Mouse (Mus musculus): ENCODE measurements around the gene D430041D05Rik.

Gene D430041D05Rik

GRCm38 (mm10) chr2:104267049-104267448 lies 143.8 kb downstream of the D430041D05Rik start:
- DNase-seq (ENCODE audit: low spot score in 2 of 2), result no peak

- no peak for DNase-seq (ENCODE audit: low spot score in 2 of 2)
Observed at GRCm38 (mm10) chr2:104261741-104262067, 149.1 kb downstream of the D430041D05Rik start.

GRCm38 (mm10) chr2:104260920-104261740 lies 149.7 kb downstream of the D430041D05Rik start:
- no peak for DNase-seq (ENCODE audit: low spot score in 2 of 2)

- DNase-seq (ENCODE audit: low spot score in 2 of 2), result no peak
Observed at GRCm38 (mm10) chr2:104256585-104256984, 154.2 kb downstream of the D430041D05Rik start.

- no peak for DNase-seq (ENCODE audit: low spot score in 2 of 2)
Observed at GRCm38 (mm10) chr2:104254944-104255343, 155.9 kb downstream of the D430041D05Rik start.

GRCm38 (mm10) chr2:104253341-104253740 lies 157.5 kb downstream of the D430041D05Rik start:
- no peak for DNase-seq (ENCODE audit: low spot score in 2 of 2)

- no peak for DNase-seq (ENCODE audit: low spot score in 2 of 2)
Observed at GRCm38 (mm10) chr2:104251647-104252046, 159.2 kb downstream of the D430041D05Rik start.

- no peak for DNase-seq (ENCODE audit: low spot score in 2 of 2)
Observed at GRCm38 (mm10) chr2:104249856-104250255, 161.0 kb downstream of the D430041D05Rik start.

- no peak for DNase-seq (ENCODE audit: low spot score in 2 of 2)
Observed at GRCm38 (mm10) chr2:104246851-104247250, 164.0 kb downstream of the D430041D05Rik start.

GRCm38 (mm10) chr2:104242055-104242454 lies 168.8 kb downstream of the D430041D05Rik start:
- DNase-seq (ENCODE audit: low spot score in 2 of 2), result no peak

- DNase-seq (ENCODE audit: low spot score in 2 of 2), result no peak
Observed at GRCm38 (mm10) chr2:104237141-104237540, 173.7 kb downstream of the D430041D05Rik start.

GRCm38 (mm10) chr2:104230444-104230843 lies 180.4 kb downstream of the D430041D05Rik start:
- DNase-seq (ENCODE audit: low spot score in 2 of 2), result no peak

GRCm38 (mm10) chr2:104226057-104226456 lies 184.8 kb downstream of the D430041D05Rik start:
- no peak for DNase-seq (ENCODE audit: low spot score in 2 of 2)

- no peak for DNase-seq (ENCODE audit: low spot score in 2 of 2)
Observed at GRCm38 (mm10) chr2:104219733-104220391, 191.0 kb downstream of the D430041D05Rik start.

GRCm38 (mm10) chr2:104218588-104219065 lies 192.2 kb downstream of the D430041D05Rik start:
- no peak for DNase-seq (ENCODE audit: low spot score in 2 of 2)

- DNase-seq (ENCODE audit: low spot score in 2 of 2), result no peak
Observed at GRCm38 (mm10) chr2:104218114-104218513, 192.7 kb downstream of the D430041D05Rik start.

- no peak for DNase-seq (ENCODE audit: low spot score in 2 of 2)
Observed at GRCm38 (mm10) chr2:104209408-104209807, 201.4 kb downstream of the D430041D05Rik start.

- no peak for DNase-seq (ENCODE audit: low spot score in 2 of 2)
Observed at GRCm38 (mm10) chr2:104208415-104208814, 202.4 kb downstream of the D430041D05Rik start.

GRCm38 (mm10) chr2:104207948-104208347 lies 202.9 kb downstream of the D430041D05Rik start:
- no peak for DNase-seq (ENCODE audit: low spot score in 2 of 2)

- no peak for DNase-seq (ENCODE audit: low spot score in 2 of 2)
Observed at GRCm38 (mm10) chr2:104205623-104206022, 205.2 kb downstream of the D430041D05Rik start.

- DNase-seq (ENCODE audit: low spot score in 2 of 2), result no peak
Observed at GRCm38 (mm10) chr2:104200211-104200610, 210.6 kb downstream of the D430041D05Rik start.

- no peak for DNase-seq (ENCODE audit: low spot score in 2 of 2)
Observed at GRCm38 (mm10) chr2:104198186-104198585, 212.6 kb downstream of the D430041D05Rik start.

- no peak for DNase-seq (ENCODE audit: low spot score in 2 of 2)
Observed at GRCm38 (mm10) chr2:104197281-104197680, 213.5 kb downstream of the D430041D05Rik start.

All from spleen, postnatal 4 days (tissue).